In genomic region chr11:97146724-97147123, GRCm38 (mm10) we compare ENCODE assay signal across 8 mouse cellular contexts. TPM values are rescaled to one million over a fixed set of nuclear protein-coding genes. Genes with fewer than 3 reads are reported as not detected.
A peak's percentile ranks its signal among the peaks of the same experiment; 100 is the strongest.
DNase-seq lines count a peak whose midpoint lies in the region.

No protein-coding gene starts in this region.

- DNase-seq in adrenal gland, adult (ENCODE audit: inconsistent age in 2 of 2, low spot score in 1 of 2) = peak; percentile 76 to 92
- no peak for DNase-seq in adrenal gland, adult 8-10 months
- peak; percentile 82 for DNase-seq in NIH3T3 (ENCODE audit: low read depth)
- peak; percentile 84 to 86 for DNase-seq in cerebellum, postnatal 4 days (ENCODE audit: low spot score in 2 of 2)
- peak; percentile 70 for DNase-seq in heart, adult 8-10 months (ENCODE audit: low spot score)
- peak; percentile 75 for DNase-seq in layer of hippocampus, adult 9-10 months (ENCODE audit: low spot score)
- DNase-seq in lung, postnatal 14 days = peak; percentile 85
- peak; percentile 58 to 65 for DNase-seq in spleen, postnatal 36 days (ENCODE audit: low spot score in 2 of 2)

RNA-seq across cellular contexts. Expression of gene Tbkbp1, which starts 4.6 kb away (rescaled TPM):
- total RNA-seq in adrenal gland, adult 8-10 months (2022) = 10 to 100 TPM in 3 of 4 experiments, 1 to 10 TPM in 1; 9.5 to 13.8 (median 11.6) TPM
- total RNA-seq in heart, adult 8-10 months (2022) = 10 to 100 TPM; 12.2 to 14.9 (median 13.9) TPM

RNA-seq across cellular contexts. Expression of gene Tbx21, which starts 31.6 kb away (rescaled TPM):
- under 1 TPM; 0.31 to 0.51 (median 0.48) TPM for total RNA-seq in adrenal gland, adult 8-10 months (2022)
- under 1 TPM in 1 of 4 experiments, not detected in 3; 0.16 TPM for total RNA-seq in heart, adult 8-10 months (2022)

RNA-seq across cellular contexts. Expression of gene Kpnb1, which starts 41.0 kb away (rescaled TPM):
- 100 to 1,000 TPM; 115 to 133 (median 124) TPM for total RNA-seq in adrenal gland, adult 8-10 months (2022)
- total RNA-seq in heart, adult 8-10 months (2022) = 10 to 100 TPM; 78.7 to 80.0 (median 79.7) TPM
